Mouse (Mus musculus) natural killer cell, adult 2 months (primary cell): ENCODE measurements around the gene Itpk1.
A peak's percentile ranks its signal among the peaks of the same experiment; 100 is the strongest.

Experiments
- DNase-seq, 2 experiments: peaks; one replicate each; pipeline ENCODE4 v3.0.0; 2022; ENCODE audit warnings: low spot score in 2 of 2

Itpk1 gene

GRCm38 (mm10) chr12:102704457-102705198 lies at the start of gene Itpk1:
Gene Itpk1, minus strand, starts transcription at chr12:102704930.
- peak; percentile 26 for DNase-seq

- DNase-seq, result no peak
Observed at GRCm38 (mm10) chr12:102748256-102748655, 43.5 kb upstream of the Itpk1 start.

DNA sequence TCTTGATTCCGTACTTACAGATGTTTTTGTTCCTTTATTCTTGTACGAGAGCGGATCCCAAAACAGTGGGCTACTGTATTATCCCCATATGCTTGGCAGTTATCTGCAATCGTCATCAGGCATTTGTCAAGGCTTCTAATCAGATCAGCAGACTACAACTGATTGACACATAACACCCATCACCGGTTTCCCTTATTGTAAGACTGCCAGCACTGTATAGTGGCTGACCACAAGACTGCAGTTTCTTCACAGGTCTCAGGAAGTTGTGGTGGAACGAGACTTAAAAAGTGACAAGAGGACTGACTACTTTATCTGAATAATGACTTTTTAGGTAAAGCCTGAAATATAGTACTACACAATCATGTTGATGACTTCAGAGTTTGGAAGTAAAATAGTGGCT lies 40.1 kb upstream of the Itpk1 start:
- DNase-seq, result peak; percentile 72 to 78

DNA sequence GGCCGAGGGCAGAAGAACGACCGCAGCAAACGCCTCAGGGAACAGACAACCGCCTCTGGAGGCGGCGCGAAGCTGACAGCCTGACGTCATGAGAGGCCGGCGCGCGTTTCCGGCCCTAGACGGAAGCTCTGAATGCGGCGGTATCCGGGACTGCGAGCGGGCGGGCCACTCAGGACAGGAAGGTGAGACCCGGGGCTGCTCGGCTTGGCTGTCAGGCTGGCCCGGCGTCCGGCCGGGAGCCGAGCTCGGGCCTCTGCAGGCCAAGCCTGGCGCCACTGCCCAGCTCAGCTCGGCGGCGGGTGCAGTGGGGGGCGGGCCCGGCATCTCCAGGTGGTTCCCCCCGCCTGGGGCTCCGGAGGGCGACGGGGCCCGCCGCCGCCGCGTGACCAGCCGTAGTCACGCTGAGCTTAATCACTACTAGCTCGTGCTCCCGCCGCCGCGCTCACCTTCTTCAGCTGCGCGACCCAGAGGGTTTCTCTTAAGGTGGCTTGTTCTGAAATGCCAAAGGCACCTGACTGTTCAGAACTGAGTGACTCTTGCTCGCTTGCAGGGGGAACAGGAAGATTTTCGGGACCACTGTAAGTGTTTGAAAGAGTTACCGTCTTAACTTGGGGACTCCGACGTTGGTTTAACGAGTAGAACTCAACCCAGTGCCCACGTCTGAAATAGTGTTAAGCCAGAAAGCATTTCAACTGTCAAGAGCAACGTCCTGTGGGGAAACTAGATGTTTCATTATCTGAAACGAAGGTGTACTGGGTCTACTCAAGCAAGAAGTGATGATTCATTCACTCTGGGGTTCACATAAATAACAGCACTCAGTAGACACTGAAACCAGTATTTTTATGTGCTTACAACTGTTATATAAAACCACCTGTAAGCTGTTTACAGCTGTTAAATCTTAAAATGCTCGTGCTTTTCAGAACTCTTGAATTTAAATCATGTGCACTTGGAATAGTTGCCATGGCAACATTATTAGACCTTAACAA lies 39.2 kb upstream of the Itpk1 start, which contains the start of the genes Moap1 and Tmem251:
Moap1 (minus strand) TSS at position 73 of the 986 bp plus-strand sequence.
Tmem251 (plus strand) TSS at position 174 of the 986 bp plus-strand sequence.
- peak; percentile 88 to 92 for DNase-seq

DNA sequence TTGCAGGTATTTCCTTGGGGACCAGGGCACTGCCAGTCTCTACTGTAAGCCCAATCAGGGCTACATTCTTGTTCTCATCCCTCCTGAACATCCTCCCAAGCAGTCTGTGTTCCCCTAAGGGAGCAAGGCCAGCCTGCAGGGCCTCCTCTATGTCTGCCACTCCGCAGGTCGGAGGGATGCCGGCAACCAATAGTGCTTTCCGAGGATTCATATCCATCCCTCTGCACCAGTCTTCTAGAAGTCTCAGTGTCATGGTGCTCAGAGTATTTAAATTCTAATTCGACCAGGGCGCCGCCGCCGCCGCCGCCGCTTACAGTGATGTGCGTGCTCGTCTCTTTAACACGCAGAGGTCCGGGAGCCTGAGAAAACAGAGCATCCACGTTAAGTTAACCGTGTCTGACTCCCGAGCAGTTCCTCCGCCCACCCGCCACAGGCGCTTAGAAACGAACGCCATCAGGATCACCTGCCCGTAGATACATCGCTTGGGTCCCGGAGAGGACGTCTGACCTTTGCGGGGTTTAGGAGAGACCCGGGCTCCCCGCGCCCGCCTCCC lies 38.4 kb upstream of the Itpk1 start:
- DNase-seq, result no peak

DNA sequence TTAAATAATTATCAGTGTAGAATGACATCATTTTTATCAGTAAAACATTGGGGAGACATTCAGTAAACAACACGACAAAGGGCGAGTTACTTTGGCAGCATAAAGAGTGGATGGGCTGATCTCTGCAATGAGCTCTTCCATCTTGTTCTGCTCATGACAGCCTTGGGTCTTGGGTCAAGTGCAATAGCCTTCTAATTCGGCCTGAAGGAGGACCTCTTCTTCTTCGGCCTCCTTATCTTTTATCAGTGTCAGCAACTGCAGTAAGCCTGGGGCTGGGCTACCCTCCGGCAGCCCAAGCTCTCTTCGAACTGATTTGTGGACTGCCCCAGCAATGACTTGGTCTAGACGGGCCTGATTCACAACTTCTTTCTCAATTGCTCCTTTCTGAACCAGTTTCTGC lies 37.3 kb upstream of the Itpk1 start:
- DNase-seq, result no peak

- DNase-seq, result peak; percentile 37 to 51
Observed at GRCm38 (mm10) chr12:102740285-102740684, 35.6 kb upstream of the Itpk1 start.

- no peak for DNase-seq
Observed at GRCm38 (mm10) chr12:102739096-102739495, 34.4 kb upstream of the Itpk1 start.

- peak; percentile 36 to 66 for DNase-seq
Observed at GRCm38 (mm10) chr12:102733381-102733780, 28.7 kb upstream of the Itpk1 start.

DNA sequence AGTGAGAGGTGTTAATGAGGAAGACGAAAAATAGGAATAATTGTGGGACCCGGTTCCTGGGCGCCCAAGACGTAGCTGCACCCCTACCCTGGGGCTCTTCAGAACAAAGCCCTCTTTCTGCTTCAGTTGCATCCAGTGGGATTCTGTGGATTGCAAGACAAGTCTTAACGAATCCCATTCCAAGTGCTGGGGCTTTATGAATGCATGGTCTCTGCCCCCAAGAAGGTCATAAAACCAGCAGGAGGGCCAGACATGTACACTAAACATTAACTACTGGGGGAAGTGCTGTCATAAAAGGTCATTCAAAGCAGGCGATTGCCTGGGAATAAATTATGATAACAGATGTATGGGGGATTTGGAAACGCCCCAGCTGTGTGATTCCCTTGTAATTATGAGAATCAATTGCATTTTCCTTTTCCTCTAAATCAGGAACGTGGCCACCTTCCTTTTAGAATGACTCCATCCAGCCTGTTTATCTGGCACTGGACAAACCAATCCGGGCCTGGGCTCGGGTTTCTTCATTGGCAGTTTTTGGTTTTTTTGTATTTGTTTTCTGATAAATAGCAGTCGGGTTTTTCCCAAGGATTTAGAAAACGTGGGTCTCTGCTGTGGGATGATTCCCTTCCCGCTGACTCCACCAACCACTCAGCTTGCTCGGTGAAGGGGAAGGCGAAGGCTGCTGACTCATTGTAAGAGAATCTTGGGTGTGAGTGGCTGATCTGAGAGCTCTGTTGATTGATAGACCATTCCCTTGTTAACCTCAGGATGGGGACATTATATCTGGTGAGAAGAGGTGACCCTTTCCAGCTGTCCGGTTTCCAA lies 26.3 kb upstream of the Itpk1 start:
- DNase-seq, result no peak

DNA sequence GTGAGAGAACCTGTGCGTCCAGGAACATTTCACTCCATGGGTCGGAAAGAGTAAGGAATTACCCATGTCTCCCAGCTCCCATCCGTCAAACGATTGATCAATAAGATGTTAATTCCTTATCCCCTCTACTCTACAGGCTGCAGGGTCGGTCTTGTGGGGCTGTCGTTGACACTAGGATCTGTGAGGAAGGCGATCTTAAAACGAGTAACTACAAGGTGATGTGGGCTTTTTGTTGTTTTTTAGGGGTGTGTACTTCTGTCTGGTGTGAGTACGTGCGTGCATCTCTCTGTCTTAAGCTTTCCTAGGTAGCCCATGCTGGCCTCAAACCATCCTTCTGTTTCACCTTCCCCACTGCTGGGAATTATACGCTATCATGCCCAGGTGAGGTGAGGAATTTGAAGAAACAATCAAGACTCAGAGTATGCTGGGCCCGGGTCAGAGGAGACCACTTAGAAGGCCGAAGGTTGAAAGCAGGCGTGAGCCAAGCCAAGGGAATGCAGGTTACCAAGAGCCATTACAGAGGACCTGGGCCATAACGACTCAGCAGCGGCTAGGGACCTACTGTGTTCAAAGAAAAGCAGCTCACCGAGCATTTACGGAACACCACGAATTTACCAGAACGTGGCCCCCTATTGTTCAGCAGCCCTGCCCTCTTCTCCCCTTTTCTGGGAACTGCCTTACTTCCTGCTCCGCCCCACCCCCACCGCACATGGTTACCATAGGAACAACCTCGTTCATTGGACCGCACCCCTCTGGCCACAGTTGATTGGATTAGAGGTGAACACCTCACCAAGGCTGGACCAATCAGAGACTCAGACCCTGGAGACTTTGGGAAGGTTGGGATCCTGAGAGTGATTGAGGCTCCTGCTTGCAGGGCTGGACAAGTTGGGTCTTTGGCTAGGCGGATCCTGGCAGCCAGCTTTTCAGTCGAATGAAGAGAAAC lies 25.4 kb upstream of the Itpk1 start:
- no peak for DNase-seq

DNA sequence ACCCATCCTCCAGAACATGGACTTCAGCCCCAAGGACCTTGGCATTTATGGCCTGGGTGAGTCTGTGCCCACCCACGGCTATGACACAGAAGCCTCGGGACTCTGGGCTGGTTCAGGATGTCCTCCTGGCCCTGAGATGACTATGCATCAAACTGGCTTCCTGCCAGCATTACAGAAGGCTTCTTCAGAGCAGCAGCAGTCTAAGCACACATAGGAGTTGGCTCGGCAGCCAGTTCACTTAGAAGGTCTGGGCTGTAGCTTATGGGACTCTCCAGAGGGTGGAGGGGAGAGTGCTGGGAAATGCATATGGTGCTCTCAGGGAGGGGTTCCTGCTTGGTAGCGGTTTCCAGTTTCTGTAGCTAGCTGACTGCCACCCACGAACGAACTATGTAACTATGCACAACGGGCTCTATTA lies 21.0 kb upstream of the Itpk1 start:
- DNase-seq, result no peak

GRCm38 (mm10) chr12:102725146-102725545 lies 20.4 kb upstream of the Itpk1 start:
- DNase-seq, result no peak

DNA sequence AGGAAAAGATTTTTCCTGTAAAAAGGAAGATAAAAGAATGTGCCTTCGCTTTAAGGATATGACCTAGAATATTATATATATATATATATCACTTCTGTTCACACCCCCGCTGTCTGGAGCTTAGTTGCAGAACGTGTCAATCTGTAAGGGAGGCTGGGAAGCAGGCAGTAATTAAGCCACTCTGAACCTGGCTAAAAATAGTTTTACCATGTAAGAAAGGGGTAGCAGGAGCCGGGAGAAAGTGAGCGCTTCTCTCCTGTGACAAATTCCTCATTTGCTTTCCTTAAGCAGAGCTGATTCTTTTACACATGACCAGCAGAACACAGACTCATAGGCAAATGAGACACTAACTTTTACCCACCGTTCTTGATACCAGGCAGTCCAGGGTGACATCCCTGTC lies 19.1 kb upstream of the Itpk1 start:
- DNase-seq, result no peak

GRCm38 (mm10) chr12:102722966-102723365 lies 18.2 kb upstream of the Itpk1 start:
- no peak for DNase-seq

- no peak for DNase-seq
Observed at GRCm38 (mm10) chr12:102722451-102722850, 17.7 kb upstream of the Itpk1 start.

DNA sequence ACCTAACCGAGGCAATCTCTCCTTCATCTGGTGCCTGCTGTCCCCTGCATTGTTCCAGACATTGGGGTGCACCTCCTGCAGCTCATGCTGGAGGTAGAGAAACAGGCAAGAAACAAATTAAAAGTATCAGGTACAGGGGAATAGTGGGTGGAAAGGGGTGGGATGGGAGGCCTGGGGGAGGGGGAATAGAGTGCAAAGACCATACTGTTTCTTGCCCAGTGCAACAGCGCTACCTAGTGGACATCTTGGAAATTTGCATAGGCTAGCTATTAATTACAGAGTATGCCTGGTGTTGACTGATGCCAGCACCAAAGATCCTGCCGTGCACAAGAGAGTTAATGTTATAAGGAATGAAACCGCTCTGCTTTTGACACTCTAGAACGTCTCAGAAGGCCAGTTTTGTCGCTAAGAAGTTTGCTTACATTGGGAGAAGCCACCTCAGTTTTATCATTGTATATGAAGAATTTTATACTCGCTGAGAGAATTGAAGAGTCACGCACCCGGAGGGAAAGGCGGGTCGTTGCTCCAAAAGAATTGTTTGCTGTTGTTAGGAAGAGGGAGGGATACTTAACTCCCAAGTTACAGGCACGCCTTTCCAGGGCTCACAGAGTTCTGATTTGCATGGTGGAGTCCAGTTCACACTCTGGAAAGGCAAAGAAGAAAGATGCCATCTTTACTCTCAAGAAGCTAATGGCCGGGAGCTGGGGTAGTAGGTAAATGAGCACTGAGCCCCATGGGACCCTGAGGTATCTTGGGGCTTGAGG lies 15.0 kb upstream of the Itpk1 start:
- peak; percentile 33 to 49 for DNase-seq

GRCm38 (mm10) chr12:102714654-102715395 lies 10.1 kb upstream of the Itpk1 start:
- DNase-seq, result no peak

- DNase-seq, result no peak
Observed at GRCm38 (mm10) chr12:102714116-102714515, 9.4 kb upstream of the Itpk1 start.
